Mouse (Mus musculus) adrenal gland, adult 18-20 months (tissue): ENCODE results near the gene Mpp6. TPM values are rescaled to one million over a fixed set of nuclear protein-coding genes. Genes with fewer than 3 reads are reported as not detected.

Experiments used
- DNase-seq, 2 experiments: peaks; one replicate each; pipeline ENCODE4 v3.0.0; 2021 to 2022; ENCODE audit warnings: low spot score in 2 of 2
- total RNA-seq, 2 experiments: library from RNA; stranded (reverse); gene quantifications; 1 replicate in 1 of 2; 2 replicates in 1 of 2; pipeline ENCODE4 v1.2.3; 2021

Gene Mpp6
- total RNA-seq, 2 experiments from 2014 or later: 26.5 to 30.8 TPM

- no peak for DNase-seq
Measured at GRCm38 (mm10) chr6:50222986-50223385, 112.9 kb downstream of the Mpp6 start.

- no peak for DNase-seq
Measured at GRCm38 (mm10) chr6:50223606-50224005, 113.6 kb downstream of the Mpp6 start.

- DNase-seq: no peak
Measured at GRCm38 (mm10) chr6:50225232-50225631, 115.2 kb downstream of the Mpp6 start.

GRCm38 (mm10) chr6:50228180-50228579, 118.1 kb downstream of the Mpp6 start:
- DNase-seq: no peak

DNA sequence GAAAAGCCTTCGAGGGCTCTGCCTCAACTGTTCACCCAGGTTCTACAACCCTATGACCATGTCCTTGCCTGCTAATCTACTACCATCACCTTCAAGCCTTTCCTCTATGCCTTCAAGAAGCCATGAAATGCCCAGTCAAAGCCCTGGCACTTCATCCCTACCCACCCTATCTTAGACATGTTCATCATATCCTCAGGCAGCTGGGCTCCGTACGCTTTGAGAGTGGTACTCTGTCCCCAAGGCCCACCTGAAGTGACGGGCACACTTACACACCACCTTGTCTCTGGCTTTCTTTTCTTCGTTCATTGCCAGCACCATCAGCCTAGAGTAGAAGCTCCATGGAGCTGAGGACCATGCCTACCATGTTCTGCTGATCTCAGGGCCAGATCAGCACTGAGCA, 121.2 kb downstream of the Mpp6 start:
- no peak for DNase-seq

GRCm38 (mm10) chr6:50232984-50233383, 122.9 kb downstream of the Mpp6 start:
- DNase-seq: no peak

DNA sequence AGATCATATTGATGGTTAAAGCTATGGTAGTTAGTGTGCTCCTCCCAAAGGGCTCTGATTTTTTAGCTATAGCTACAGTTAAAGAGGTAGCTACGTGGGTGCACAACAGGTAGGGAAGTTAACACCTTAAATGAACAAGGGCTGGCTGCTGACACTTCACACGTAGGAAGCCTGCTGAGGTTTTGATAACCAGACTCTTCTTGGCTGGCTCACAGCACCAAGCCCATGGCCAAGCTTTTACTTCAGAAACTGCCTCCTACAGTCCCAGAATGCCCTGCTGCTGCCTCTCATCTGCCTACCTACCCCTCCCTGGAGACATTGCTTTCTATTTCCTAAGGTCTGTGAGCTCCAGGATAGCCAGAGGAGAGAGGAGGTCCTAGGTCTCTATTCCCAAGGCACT, 127.9 kb downstream of the Mpp6 start:
- no peak for DNase-seq

GRCm38 (mm10) chr6:50239902-50240301, 129.9 kb downstream of the Mpp6 start:
- no peak for DNase-seq

- no peak for DNase-seq
Measured at GRCm38 (mm10) chr6:50240437-50240836, 130.4 kb downstream of the Mpp6 start.

DNA sequence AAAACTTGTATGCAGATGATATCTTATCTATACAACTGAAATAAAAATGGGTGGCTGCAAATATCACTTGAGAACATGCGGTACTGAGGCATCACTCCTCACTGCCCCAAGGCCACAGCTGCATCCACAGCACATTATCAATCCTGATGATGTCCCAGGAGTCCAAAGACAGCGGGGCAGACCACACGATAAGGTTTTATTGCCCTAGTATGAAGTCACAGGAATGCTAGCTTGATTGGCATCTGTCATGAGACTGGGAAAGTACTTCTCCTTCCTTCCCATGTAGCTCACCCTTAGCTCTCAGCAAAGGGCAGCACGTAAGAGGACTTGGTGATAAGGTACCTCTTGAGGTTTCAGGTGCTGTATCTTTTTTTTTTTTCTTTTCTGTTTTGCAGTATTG, 134.1 kb downstream of the Mpp6 start:
- no peak for DNase-seq

DNA sequence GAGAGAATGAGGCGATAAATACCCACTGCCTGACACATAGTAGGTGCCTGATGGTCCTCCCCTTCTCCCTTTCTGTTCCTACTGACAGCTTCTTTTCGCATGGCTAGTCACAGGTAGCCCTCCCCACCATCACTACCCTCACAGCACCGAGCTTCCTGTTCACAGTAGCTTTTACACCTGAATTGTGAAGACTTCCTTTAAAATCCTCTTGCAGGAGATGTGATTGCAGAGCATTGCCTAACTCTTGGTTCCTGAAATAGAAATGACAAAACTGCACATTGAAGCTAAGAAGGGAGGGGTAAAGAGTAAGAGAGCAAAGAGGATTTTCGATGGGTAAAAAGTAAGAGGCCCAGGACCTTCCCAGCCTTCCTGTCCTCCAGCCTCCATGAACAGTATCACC, 134.9 kb downstream of the Mpp6 start:
- DNase-seq: peak in 1 of 2 experiments; percentile 2

DNA sequence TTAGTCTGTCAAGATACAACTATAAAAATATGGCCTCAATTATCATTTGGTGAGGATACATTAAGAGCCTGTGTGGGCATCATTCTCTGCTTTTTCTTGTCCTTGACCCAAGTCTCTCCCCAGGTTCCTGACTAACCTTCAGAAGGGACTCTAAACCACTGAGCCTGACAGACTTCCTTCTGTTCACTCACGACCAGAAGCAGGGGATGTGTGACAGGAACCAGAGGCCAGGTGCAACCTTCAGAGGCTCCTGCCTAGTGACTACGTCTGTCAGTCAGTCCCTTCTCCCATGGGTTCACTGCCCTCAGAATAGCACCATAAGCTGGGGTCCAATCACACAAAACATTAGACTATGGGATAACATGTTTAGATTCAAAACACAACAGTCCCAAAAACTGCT, 137.3 kb downstream of the Mpp6 start:
- DNase-seq: no peak

DNA sequence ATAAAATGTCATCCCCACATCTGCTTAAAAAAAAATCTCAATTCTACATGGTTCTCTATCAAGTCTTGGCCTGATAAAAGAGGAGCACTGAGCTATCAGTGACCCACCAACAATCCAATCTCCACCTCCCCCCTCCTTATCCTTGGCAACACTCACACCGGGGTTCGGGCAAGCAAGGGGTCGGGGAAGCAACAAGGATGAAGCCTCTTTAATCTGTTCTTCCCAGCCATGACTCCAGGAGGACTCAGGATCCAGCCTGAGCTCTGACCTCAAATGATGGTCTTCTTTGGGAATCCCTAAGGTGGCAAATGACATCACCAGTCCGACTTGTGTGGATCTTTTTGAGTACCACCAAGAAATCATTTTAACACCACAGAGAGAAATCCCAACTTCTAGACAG, 137.8 kb downstream of the Mpp6 start:
- peak in 1 of 2 experiments; percentile 5 for DNase-seq

Other genes starting within 250 kb of the Mpp6 start
- 1 to 10 TPM; 1.2 to 1.3 TPM for gene Gsdme, start 153.6 kb downstream of the Mpp6 start, total RNA-seq